Mouse (Mus musculus) cerebellum, postnatal 14 days (tissue): ENCODE measurements around the gene Ctsz.
A peak's percentile ranks its signal among the peaks of the same experiment; 100 is the strongest.

Experiments used
- DNase-seq, 2 experiments: peaks; one replicate each; pipeline ENCODE4 v3.0.0; 2021; ENCODE audit warnings: mixed read lengths in 2 of 2

Ctsz gene

DNA sequence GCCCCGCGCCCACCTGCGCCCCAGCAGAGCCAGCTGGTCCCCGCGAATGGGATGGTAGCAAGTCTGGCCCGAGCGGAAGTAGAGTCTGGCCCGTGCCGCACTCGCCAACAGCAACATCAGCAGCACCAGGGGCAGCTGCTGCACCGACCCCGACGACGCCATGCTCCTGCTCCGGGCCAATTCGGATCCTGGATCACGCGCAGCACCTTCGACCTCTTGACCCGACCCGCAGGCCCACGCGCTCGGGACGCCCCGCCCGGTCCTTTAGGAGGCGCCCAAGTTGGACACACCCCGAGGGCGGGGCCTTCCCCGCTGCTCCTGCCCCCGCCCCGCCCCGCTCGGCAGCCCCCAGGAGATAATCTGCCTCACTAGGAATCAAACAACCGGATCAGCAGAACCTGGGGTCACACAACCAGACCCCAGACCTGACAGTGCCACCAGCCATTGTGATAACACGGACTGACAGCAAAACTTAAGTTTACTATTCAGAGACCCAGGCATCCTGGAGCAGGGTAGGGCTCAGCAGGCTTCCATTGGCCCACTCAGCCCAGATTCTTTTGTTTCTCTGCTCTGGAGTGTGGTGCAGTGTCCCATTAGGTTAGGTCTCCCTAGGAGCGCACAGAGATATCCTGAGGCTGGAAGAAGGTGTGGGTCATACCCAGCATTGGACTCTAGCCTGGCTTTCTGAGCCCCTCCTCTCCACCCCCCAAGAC lies at the start of gene Ctsz:
Gene Ctsz (minus strand): TSS at position 303 of the 713 bp plus-strand sequence.
- DNase-seq: peak; percentile 28 to 53

DNA sequence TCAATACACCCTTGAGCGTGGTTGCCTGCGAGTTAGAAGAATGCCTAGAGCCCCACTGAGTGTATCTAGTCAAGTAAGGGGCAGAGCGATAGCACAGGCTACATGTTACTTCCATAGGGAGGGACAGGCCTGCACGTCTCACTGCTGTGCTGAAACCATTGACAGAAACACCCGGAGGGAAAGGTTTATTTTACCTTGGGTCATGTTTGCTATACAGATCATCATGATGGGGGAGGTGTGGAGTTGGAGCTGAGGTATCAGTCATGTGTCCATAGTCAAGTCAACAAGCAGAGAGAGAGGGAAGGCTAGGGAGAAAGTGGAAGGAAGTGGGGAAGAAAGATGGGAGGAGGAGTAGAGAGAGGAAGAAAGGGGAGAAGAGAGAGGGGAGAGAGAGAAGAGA lies 48.2 kb upstream of the Ctsz start:
- DNase-seq: no peak

DNA sequence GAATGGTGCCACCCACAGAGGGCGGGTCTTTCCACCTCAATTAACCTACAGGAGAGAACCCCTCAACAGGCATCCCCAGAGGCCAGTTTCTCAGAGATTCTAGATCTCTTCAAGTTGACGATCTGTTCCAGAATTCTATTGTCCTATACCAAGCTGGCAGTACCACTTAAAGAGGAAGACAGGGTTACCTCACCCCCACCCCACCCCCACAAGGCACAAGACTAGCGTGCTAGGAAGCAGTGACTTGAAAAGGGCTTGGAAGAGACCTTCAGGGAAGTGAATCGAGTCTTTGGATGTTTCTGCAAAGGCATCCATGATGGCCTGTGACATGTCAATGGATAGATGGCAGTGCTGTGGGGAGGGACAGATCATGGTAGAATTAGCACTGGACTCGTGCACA lies 39.9 kb upstream of the Ctsz start:
- no peak for DNase-seq

DNA sequence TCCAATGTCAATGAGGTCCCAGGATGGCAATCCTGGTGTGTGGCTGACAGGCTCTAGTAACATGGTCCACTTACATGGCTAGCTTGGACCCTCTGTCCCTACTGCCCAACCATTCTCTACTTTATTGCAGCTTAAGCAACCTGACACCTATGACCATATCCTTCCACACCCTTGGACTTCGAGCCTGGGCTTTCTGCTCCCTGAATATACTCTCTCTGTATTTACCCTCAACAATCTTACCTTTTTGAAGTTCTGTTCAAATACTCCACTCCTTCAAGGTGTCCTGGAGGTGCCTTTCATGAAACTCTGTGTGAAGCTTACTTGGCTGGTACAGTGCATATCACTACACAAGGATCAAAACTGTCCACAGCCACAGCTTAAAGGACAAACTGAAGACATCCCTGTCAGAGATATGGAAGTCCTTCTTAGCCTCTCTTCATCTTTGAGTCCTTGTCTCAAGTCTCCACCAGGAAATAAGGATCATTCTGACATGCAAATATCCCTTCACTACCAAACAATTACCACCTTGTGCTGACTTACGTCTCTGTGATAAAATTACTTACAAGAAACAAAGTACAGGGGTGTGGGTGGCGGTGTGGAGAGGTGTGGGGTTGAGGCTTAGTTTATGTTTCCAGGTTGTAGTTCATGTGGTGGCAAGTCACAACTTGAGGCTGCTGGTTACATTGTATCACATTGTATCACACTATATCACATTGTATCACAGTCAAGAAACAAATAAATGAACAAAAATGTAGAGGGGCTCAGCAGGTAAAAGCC lies 38.9 kb upstream of the Ctsz start:
- DNase-seq: no peak

DNA sequence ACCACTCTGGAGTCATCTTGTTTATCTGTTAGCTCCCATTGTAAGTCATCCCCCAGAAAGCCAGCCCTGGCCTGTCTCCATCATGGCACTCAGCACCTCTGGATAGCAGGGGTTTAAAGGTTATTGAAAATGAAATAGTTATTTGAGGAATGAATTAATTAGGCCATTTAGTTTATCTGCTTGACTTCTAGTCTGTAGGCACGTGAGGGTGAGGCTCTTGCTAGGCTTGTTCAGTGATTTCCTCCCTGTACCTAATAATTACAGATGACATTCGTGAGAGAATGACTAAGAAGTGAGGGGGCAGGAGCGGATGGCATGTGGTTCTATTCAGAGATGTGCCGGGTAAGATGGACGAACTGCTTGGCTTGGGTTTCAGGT lies 34.7 kb upstream of the Ctsz start:
- no peak for DNase-seq

DNA sequence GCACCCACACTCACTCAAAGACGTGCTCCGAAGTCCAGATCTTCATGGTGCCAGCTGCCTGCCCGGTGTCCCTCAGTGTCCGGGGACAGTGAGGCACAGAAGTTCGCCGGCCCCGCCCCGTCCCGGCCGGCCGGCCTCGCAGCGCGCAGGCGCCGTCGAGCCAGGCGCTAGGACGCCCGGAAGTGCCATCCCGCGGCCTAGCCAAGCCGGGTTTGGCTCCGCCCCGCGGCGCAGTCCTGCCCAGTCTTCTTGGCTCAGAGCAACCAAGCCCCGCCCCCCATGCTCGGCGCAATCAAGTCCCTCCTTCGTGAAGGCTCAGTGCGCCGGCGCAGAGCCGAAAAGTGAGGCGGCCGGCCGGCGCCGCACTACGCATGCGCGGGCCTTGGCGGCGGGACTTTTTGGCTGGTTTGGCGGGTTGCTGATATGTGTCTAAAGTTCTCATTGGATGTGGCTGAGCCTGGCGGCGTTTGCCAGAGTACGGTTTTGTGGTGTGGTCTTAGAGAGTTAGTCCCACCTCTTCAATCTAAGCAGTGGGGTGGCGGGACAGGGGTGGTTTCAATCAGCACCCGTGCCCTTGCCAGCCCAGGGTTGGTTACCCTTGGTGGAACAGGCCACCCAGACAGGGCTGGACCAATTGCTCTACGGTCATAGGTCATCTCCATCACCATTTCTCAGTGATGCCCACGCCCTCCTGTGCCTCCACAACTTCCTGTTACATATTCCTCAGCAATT lies 34.1 kb upstream of the Ctsz start, which contains the start of gene Prelid3b:
Gene Prelid3b (minus strand): TSS at position 264 of the 732 bp plus-strand sequence.
- peak; percentile 99 to 100 for DNase-seq

DNA sequence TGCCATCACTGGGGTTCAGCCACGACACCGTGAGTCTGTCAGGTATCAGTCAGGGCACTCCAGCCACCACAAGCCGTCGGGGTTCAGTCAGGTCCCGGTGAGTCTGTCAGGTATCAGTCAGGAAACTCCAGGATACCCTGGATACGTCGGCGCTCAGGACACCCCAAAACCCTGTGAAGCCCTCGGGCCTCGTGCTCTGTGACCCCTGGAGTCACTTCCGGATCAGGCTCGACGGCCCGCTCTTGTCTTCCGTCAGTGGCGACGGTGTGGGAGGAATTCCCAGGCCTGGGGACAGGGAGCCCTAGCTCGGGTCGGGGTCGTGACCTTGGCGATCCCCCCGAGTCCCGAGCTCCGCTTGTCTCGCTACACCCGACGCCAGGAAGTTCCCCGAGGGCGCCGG lies 33.6 kb upstream of the Ctsz start:
- DNase-seq: no peak

DNA sequence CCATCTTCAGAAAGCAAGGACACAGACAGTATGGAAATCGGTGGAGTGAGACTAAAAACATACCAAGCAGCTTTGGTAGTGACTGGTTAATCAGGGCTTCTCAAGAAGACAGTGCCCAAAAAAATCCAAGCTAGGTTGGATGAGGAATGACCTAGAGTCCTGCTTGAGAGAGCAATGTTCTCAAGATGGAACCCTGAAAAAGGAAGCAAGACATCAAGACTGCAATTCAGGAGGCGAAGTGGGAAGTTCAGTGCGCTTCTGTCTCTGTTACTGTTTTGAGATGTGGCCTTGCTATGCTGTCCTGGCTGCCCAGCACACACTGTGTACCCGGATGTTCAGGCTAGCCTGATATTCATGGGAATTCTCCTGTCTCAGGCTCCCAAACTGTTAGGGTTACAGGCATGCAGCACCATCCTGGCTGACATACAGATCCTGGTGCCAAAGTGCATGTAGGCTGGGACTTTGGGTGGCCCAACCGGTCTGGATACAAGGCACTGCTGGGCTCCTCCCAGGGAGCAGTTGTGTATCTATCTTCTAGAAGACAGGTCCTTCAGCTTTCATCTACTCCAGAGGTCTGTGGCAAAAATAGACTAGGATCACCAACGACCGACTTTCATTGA lies 32.1 kb upstream of the Ctsz start:
- no peak for DNase-seq

DNA sequence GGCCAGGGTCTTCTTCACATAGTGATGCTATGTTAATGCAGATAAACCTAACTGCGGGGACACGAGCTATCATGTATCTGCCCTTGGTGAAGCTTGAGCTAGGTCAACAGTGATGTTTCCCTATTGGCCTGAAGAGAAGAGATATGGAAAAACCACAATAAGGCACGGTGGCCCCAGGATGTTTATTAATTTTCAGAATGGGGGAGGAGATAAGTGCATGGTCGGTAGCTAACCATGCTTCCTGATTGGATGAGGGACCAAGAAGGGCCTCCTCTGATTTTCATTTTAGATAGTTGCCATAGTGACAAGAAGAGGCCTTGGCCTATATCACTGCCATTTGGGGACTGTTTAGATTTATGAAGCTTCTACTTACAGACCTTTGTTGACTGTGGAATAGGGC lies 31.5 kb upstream of the Ctsz start:
- DNase-seq: no peak

DNA sequence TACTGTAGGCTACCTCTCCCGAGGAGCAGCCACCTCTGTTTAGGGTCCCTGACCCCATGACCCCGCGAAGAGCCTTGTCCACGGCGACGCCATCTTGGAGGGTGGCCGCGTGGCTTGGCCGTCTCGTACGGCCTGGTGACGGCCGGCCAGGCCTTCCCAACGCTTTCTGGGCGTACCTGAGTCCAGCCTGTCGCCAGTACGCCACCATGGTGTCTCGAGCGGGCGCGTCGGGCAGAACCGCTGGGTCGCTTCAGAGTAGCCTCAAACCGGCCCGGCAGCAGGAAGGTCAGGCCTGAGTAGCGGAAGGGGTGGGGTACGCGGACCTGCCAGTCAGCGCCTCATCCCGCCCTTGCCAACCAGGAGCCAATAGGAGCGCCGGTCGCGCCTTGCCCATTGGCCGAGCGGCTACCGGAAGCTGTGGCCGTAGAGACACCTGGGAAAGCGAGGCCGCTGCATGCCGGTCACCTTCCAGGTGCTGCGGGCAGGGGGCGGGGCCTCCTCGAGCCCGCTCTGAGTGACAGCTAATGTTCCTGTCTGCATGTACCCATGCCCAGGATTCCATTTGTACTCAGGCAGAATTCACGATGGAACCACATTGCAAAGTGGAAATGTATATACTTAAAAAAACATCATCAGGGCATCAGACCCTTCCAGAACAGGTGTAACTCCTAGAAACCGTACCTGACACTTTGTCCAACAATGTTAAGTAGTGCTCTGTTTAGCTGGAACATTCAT lies 25.1 kb upstream of the Ctsz start, which contains the start of gene Atp5e:
Gene Atp5e (minus strand): TSS at position 317 of the 735 bp plus-strand sequence.
- DNase-seq: peak; percentile 97 to 98

DNA sequence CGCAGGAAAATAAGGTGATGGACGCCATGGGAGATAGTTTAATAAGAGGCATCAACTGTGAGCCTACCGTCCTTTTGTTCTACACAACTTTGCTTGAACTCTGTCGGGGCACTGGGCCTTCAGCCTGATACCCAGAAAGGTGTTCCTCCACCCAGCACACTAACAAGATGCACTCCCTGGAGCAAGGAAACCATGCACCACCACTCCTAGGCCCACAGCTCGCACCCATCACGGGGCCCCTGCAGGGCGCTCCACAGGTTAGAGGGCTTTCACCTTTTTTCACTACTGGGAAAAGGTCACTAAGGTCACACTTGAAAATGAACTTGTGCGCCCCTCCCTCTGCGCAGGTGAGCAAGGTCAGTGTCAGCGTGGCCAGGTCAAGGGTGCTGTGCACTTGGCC lies 24.5 kb upstream of the Ctsz start:
- DNase-seq: no peak

DNA sequence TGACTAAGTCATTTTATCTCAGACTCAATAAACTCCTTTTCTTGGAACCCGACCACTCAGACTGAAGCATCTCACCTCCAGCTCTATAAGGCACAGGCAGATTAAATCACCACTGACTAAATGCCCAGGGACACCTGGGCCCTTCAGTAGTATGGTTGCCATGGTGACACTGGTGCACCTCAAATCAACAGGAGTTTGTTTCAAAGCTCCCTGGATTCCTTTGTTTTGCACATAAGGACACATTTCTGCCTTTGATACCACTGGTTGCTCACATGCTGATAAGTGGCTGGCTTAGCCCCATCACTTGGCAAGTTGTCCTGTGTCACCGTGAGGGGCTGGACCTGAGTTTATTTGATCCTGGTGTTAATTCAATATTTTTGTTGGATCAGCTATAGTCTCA lies 20.5 kb upstream of the Ctsz start:
- DNase-seq: no peak

DNA sequence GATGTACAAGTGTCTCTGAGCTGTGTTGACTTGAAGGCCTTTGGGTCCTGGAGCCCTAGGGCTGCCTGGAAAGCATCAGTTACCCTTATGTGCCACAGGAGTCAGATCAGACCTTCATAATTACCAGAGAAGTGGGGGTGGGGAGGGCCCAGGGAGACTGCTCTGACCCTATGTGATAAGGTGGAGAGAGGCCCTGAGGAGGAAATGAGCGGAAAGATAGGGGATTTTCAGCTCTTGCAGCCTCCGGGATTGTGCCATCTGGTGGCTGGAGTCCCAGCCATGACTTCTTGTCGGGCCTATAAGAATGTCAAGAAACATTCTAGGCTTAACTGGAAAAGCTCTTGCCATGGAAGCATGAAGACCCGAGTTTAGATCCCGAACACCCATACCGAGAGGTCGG lies 14.8 kb upstream of the Ctsz start:
- DNase-seq: no peak

DNA sequence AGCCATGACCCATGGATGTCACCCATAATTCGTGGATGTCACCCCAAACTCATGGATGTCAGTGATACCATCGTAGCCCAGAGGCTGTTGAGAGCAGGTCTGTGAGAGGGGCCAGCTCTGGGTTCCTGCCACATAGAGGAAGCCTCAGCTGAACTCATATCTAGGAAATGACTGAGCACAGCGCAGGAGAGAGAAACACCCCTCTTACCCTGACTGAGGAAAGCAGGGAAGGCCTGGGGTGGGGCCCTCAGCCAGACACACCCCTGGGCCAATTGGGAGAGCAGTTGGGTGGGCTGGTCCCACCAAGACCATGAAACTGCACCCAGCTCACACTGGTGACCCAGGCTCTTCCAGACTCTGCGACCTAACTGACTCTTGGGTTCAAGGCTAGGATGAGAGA lies 11.5 kb upstream of the Ctsz start, which contains the start of gene Tubb1:
Gene Tubb1 (plus strand): TSS at position 343 of the 400 bp plus-strand sequence.
- DNase-seq: no peak

DNA sequence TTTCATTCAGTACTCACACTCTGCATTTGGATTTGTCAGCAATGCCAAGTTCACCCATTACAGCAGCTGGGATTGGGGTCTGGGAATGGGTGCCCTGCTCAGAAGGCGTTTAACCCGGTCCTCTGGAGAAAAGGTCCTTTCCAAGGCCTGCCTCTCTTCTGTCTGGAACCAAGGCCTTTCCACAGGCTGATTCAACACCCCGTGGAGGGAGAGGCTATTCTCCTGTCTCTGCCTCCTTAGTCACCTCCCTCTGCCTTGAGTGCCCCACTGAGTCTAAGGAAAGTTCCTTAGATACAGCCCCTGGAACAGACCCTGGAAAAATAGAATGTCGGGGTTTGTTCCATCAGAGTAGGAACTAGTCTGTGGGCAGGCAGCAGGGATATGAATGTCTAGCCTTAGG lies 9.6 kb upstream of the Ctsz start:
- no peak for DNase-seq

DNA sequence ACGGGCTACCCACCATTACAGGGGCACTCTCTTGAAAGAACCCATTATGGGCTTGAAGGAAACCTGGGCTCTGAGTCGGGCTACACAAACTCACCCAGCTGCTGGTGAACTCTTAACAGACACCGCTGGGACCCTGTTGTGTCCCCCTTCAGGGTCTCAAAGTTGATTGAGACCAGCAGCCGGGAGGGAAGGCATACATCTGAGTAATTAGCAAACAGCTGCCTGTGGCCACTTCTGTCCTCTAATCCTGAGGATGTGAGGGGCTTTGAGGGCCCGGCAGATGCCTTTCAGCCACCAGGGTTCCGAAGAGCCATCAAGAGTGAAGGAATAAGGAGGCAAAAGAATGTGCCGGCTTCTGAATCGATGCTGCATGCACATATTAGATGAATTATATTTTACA lies 8.1 kb upstream of the Ctsz start:
- DNase-seq: no peak

DNA sequence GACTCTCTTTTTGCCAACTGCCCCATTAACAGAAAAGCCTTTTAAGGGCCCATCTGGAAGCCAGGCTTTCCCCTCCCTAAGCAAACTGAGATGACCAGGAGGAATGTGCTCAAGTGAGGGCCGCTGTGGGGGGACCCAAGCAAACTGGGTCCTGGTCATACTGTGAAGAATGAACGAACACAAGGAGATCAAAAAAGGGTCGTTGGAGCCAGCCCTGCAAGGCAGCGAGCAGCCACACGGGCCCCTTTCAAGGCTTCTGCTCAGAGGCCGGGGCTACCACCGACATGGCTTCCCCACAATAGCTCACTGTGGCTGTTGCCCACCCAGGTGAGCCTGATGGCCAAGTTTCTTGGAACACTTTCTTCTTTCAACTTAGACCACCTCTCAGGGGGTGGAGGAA lies 7.7 kb upstream of the Ctsz start:
- DNase-seq: no peak

DNA sequence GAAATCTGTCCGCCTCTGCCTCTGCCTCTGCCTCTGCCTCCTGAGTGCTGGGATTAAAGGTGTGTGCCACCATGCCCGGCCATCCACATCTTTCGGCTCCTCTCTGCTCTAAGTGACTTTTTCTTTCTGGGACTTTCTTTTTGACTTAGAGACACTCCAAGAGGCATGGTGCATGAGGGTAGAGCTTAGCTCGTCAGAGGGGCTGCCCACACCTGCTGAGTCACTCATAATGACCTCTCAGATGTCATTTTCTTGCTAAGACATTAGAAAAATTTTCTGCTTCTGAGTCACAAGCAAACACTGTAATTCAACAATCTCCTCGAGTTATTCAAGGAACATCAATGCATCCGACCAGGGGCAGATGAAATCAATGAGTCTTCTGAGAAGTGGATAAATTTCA lies 6.2 kb upstream of the Ctsz start:
- DNase-seq: no peak

DNA sequence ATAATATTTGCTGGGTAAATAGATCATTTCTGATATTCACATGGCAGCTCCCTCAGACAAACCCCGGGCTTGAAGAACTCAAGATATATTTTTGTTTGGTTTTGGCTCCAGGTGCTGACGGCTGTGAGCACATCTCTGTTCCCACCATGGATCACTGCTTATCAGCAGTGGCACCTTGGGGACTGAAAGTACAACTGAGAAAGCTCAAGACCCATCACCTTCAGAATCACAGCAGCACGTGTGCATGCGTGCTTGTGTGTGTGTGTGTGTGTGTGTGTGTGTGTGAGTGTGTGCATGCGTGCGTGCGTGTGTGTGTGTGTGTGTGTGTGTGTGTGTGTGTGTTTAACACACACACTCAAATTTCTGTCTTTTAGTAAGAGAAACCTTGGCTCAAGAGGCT lies 5.5 kb upstream of the Ctsz start:
- no peak for DNase-seq

DNA sequence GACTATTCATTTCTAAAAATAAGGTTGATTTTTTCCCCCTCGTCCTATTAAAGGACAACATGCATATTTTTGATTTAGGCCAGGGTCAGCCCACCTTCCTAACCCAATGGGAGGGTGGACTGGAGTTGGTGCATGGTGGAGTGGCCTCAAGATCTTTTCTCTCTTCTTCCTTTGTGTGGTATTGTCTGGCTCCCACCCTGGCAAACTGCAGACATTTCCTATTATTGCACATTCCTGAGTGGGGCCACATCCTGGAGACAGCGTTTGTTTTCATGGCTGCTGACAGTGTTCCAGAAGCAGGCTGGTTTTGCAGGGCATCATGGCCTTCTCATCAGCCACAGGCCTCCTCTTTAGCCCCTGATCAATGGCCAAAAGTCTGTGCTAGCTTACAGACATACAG lies 4.2 kb upstream of the Ctsz start:
- DNase-seq: no peak

DNA sequence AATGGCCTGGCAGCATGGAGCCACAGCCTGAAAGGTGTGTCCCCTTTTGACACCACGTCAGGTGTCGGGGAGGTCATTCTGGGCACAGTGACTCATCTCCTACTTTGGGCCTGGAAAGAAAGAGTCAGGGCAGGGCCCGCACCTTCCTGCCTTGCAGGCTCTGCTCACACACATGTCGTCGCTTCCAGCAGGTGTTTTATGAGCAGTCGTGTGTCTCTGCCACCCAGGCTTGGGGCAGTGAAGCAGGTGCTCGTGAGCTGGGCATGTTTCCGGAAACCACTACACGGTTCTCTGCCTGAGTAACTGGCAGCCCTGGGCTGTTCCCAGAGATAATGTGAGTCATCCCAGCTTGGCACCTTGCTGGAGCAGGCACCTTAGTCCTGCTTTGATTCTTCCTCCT lies 3.6 kb upstream of the Ctsz start:
- no peak for DNase-seq

DNA sequence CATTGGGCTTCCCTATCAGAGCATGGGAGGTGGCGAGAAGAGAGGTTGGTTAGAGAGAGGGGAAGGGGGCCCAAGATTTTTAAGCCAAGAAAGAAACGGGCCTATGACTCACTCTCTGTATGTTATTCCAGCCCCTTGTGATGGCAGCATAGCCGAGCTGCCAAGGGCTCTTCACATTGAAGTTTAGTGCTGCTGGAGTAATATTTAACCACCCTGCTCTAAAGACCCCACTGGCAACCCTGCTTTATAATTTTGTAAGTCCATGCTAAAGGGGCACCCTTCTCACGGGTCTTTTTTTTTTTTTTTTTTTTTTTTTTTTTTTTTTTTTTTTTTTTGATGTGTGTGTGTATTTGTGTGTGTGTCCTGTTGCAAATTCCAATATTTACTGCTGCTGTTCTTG lies 3.1 kb upstream of the Ctsz start:
- DNase-seq: no peak

DNA sequence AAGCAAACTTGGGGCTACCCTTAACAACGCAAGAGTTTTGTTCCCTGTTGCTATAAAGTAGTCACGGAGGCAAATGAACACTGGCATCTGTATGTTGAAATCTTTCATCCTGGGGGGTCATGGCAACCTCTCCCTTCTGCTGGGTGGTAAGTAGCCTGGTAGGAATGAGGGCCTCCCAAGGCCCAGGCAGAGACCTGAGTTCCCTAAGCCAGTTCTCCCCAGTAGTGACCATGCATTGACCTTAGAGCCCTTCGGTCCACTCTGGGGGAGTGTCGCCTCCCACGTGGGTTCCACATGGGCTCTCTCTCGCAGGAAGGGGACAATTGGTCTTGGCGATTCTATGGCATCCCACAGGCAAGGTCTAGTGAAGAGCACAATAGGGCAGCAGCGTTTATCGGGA lies 1.1 kb upstream of the Ctsz start:
- no peak for DNase-seq
